Mouse (Mus musculus): ENCODE results near the gene F5.

DNA sequence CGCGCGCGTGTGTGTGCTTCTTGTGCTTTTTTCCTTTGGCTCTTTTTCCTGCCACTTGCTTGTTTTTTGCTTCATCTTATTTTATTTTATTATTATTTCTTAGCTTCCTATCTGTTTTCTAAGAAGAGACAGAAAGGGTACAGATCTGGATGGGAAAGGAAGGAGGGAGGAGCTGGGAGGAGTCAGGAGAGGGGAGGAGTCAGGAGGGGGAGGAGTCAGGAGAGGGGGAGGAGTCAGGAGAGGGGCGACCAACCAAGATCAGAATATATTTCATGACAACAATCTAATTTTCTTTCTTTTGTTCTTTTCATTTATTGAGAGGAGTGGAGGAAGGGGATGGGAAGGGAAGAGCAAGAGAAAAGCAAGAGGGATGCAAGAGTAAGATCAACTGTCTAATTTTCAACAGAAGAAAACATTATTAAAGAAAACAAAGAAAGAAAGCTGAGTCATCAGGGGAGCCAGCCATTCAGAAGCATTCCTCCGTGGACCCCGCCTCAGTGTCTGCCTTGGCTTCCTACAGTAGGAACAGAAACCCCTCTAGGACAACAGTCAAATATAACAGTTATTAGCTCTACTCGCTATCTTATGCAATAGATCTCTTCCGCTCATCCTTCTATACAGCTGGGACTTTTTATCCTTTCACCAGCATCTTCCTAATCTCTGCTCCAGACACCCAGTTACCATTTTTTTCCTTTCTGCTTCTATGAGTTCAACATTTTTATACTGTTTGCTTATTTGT, 40.9 kb upstream of the F5 start:
- TF ChIP-seq NRF1 (IDR thresholded peaks at IDR 0.05; ENCODE audit: insufficient read depth, low read depth, low read length, poor library complexity, severe bottlenecking) (no peak), EP300 (IDR thresholded peaks at IDR 0.05; ENCODE audit: low read depth in 1 of 2, low read length in 2 of 2) (no peak), GATA1 (IDR thresholded peaks at IDR 0.05; ENCODE audit: low read depth, low read length) (no peak), POLR2A (IDR thresholded peaks at IDR 0.05; ENCODE audit: control insufficient read depth in 1 of 2, insufficient read depth in 1 of 2, low read depth in 1 of 2, low read length in 2 of 2, poor library complexity in 1 of 2) (no peak), MXI1 (IDR thresholded peaks at IDR 0.05; ENCODE audit: low read depth, low read length) (no peak), MAX (IDR thresholded peaks at IDR 0.05; ENCODE audit: low read length) (no peak), POLR2AphosphoS5 (IDR thresholded peaks at IDR 0.05; ENCODE audit: borderline replicate concordance, low read depth, low read length) (no peak), CTCF (IDR thresholded peaks at IDR 0.05 in 2 of 3, conservative IDR thresholded peaks at IDR 0.05 in 1 of 3; ENCODE audit: control insufficient read depth in 1 of 3, insufficient read depth in 1 of 3, low read depth in 2 of 3, low read length in 3 of 3, poor library complexity in 1 of 3, severe bottlenecking in 1 of 3) (no peak), BHLHE40 (IDR thresholded peaks at IDR 0.05; ENCODE audit: borderline replicate concordance, low read depth, low read length) (no peak), TCF12 (IDR thresholded peaks at IDR 0.05; ENCODE audit: low read depth, low read length) (no peak), UBTF (IDR thresholded peaks at IDR 0.05; ENCODE audit: borderline replicate concordance, insufficient read depth, low read depth, low read length) (no peak)

All from MEL (cell line).